Mouse (Mus musculus) heart, embryonic 16.5 days (tissue): ENCODE measurements around the gene Cers2. TPM values are rescaled to one million over a fixed set of nuclear protein-coding genes. Genes with fewer than 3 reads are reported as not detected.

Experiments
- ATAC-seq: fragments of 200-750 bp; cut with Nextera tagmentation; replicated peaks from 2 replicates; pipeline ENCODE4 v1.8.0; 2017; ENCODE audit warnings: moderate number of reproducible peaks; ENCODE audit not compliant: insufficient read depth, low FRiP score; ENCODE audit errors: extremely low read depth
- H3K27ac ChIP-seq: fragments of 300-500 bp; sonication (generic); 2 replicates; pipeline ENCODE4 v1.5.1; 2014; ENCODE audit warnings: mild to moderate bottlenecking, low read length, control low read depth, moderate library complexity
- H3K27me3 ChIP-seq: fragments of 300-500 bp; sonication (generic); 2 replicates; pipeline ENCODE4 v1.6.1; 2014; ENCODE audit warnings: low read length, mixed read lengths; ENCODE audit not compliant: control insufficient read depth, insufficient read depth
- H3K36me3 ChIP-seq: fragments of 300-500 bp; sonication (generic); 2 replicates; pipeline ENCODE4 v1.6.1; 2014; ENCODE audit not compliant: control insufficient read depth, insufficient read depth
- H3K4me1 ChIP-seq: fragments of 300-500 bp; sonication (generic); 2 replicates; pipeline ENCODE4 v1.6.1; 2014; ENCODE audit warnings: low read length, mixed read lengths; ENCODE audit not compliant: control insufficient read depth, insufficient read depth
- H3K4me2 ChIP-seq: fragments of 300-500 bp; sonication (generic); 2 replicates; pipeline ENCODE4 v1.6.1; 2014; ENCODE audit warnings: low read depth, mild to moderate bottlenecking, control low read depth, low read length
- H3K4me3 ChIP-seq: fragments of 300-500 bp; sonication (generic); 2 replicates; pipeline ENCODE4 v1.5.1; 2014; ENCODE audit warnings: mild to moderate bottlenecking, control low read depth, low read length
- H3K9ac ChIP-seq: fragments of 300-500 bp; sonication (generic); 2 replicates; pipeline ENCODE4 v1.6.1; 2014; ENCODE audit warnings: low read length, control low read depth
- H3K9me3 ChIP-seq: fragments of 300-500 bp; sonication (generic); replicated peaks from 2 replicates; pipeline ENCODE4 v1.6.1; 2016; ENCODE audit warnings: low read length; ENCODE audit not compliant: control insufficient read depth
- WGBS: fragments of 180-500 bp; shearing (Covaris S2); extraction: QIAGEN DNeasy Blood & Tissue Kit; methylation state at CpG from one replicate; pipeline ENCODE4 v1.1.7; 2014; 5-methylcytosine and 5-hydroxymethylcytosine counted together
- polyA plus RNA-seq: library from polyadenylated mRNA; unstranded; fragments of >200 nt; fragmentation: Nextera tagmentation; extraction: Ambion mirVana; gene quantifications from 2 replicates; pipeline ENCODE4 v1.2.1, GENCODE M21; 2015

Gene Cers2
- polyA plus RNA-seq = 139 and 145 TPM in 2 replicates

DNA sequence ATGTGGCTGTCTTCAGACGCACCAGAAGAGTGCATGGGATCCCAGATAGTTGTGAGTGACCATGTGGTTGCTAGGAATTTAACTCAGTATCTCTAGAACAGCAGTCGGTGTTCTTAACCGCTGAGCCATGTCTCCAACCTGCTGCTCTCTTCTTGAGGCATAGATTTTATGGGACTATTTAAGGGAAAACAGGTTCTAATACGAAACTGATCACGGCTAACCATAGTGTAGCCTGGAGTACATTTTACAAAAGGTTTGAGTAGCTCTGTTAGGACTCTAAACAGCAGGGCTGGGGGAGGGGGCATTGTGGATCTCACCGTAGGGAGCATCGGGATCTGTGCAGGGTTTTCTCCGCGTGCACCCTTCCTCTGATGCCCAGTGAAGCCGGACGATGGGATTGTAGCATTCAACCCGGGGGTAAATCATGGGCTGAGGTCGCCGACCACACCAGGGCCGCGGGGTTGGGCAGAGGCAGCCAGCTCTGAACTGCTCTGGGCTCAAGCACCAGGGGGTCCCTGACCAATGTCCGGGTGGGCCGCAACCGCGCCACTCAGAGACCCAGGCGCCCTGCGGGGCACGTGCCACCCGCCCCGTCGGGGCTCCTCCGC, at the start of gene Cers2:
Cers2 (plus strand) TSS at position 306 of the 608 bp plus-strand sequence.
- H3K27me3 ChIP-seq = no peaks in the 10 kb centered on the region
- ATAC-seq = no peak
- peaks cover 38% of the 10 kb centered on the region for H3K4me1 ChIP-seq
- H3K9me3 ChIP-seq = no peaks in the 10 kb centered on the region
- peak within 1 kb of the TSS; percentile 94 for H3K4me2 ChIP-seq
- H3K27ac ChIP-seq = peak within 1 kb of the TSS; percentile 96
- 4% methylated on average over 27 of the region's 27 CpGs for WGBS
- no peaks in the 10 kb centered on the region for H3K36me3 ChIP-seq
- H3K4me3 ChIP-seq = peak within 1 kb of the TSS; percentile 93
- H3K9ac ChIP-seq = peak within 1 kb of the TSS; percentile 99

DNA sequence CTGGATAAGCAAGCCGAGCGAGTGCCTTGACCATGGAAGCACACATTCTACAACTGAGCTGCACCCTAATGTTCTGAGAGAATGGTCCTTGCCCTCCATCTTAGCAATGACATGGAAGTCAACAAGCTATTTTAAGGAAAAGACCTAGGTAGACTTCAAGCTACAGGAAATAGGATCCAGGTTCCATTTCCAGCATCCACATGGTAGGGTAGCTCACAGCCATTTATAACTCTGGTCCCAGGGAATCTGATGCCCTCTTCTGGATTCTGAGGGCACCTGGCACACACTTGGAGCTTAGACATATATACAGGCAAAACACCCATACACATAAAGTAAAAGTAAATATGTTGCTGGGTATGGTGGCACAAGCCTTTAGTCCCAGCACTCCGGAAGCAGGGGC, 48.5 kb upstream of the Cers2 start:
- H3K36me3 ChIP-seq = peaks cover 27% of the 10 kb centered on the region
- 93% methylated on average over 3 of the region's 3 CpGs for WGBS
- no peak overlapping the region for H3K4me2 ChIP-seq
- no peak overlapping the region for H3K9ac ChIP-seq
- H3K27me3 ChIP-seq = no peaks in the 10 kb centered on the region
- no peak overlapping the region for H3K4me3 ChIP-seq
- ATAC-seq = no peak
- no peak overlapping the region for H3K27ac ChIP-seq
- H3K4me1 ChIP-seq = no peaks in the 10 kb centered on the region; the same call in 1 of the 2 replicates
- H3K9me3 ChIP-seq = no peaks in the 10 kb centered on the region

DNA sequence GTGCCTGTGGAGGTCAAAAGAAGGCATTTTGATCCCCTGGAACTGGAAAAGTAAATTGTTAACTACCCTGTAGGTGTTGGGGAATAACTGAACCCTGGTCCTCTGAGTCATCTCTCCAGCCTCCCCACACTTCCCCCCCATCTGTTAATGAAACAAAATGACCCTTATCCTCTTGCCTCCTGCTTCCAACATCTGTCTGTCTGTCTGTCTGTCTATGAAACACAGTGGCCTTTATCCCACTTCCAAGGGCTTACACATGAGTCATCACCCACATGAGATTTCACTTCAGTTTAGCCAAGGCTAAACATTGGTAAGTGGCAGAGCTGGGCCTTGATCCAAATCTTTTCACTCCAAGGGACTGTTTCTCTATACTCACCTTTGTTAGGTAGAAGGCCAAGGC, 46.7 kb upstream of the Cers2 start:
- Histone ChIP-seq H3K9ac (no peak overlapping the region), H3K27me3 (no peaks in the 10 kb centered on the region), H3K9me3 (no peaks in the 10 kb centered on the region), H3K27ac (no peak overlapping the region), H3K36me3 (peaks cover 17% of the 10 kb centered on the region), H3K4me1 (no peaks in the 10 kb centered on the region; the same call in 1 of the 2 replicates), H3K4me2 (no peak overlapping the region), H3K4me3 (no peak overlapping the region)
- no peak for ATAC-seq

DNA sequence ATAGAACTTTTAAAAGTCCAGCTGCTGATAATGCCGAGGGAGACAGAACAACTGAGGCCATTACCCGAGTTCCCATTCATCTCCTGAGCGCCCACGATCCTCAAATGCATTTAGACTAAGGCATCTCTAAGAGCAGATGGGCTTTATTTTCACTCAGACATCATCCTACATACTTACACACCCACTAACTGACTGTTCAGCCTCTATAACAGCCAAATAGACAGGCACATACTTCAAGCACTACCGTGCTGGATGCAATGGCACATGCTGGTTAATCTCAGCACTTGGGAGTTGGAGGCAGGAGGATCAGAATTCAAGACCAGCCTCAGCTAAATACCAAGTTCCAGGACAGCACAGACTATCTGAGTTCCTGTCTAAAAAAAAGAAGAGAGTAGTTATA, 44.8 kb upstream of the Cers2 start:
- Histone ChIP-seq H3K4me1 (peaks cover 8% of the 10 kb centered on the region), H3K36me3 (peaks cover 13% of the 10 kb centered on the region), H3K9ac (no peak overlapping the region), H3K4me3 (no peak overlapping the region), H3K27me3 (no peaks in the 10 kb centered on the region), H3K4me2 (no peak overlapping the region), H3K9me3 (no peaks in the 10 kb centered on the region), H3K27ac (no peak overlapping the region)
- 77% methylated on average over 5 of the region's 5 CpGs for WGBS
- no peak for ATAC-seq

DNA sequence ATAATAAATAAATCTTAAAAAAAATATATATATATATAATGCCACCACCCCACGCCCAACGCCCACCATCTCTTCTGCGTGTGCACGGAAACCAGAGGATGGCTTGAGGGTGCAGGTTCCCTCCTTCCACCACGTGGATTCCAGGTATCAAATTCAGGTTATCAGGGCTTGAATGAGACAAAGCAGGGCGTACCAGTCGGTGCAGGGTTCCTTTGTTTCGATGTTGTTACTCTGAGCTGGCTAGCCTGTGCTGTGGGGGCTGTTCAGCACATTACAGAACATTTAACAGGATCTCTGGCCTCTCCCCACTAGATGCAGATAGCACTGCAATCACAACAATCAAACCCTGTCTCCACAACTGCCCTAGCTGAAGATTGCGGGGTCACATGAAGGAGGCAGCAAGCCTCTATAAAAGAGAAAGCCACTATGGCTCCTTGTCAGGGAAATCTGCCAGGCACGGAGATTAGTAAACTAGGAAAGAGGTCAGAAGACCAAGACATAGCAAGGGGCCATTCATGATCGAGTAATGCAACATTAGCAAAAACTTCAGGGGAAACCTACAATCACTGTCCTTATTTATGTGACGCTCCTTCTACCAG, 43.7 kb upstream of the Cers2 start:
- 81% methylated on average over 12 of the region's 12 CpGs for WGBS
- Histone ChIP-seq H3K4me2 (no peak overlapping the region), H3K27ac (no peak overlapping the region), H3K9me3 (no peaks in the 10 kb centered on the region), H3K36me3 (peaks cover 10% of the 10 kb centered on the region), H3K9ac (no peak overlapping the region), H3K4me1 (peaks cover 13% of the 10 kb centered on the region), H3K27me3 (no peaks in the 10 kb centered on the region), H3K4me3 (no peak overlapping the region)
- ATAC-seq = no peak

DNA sequence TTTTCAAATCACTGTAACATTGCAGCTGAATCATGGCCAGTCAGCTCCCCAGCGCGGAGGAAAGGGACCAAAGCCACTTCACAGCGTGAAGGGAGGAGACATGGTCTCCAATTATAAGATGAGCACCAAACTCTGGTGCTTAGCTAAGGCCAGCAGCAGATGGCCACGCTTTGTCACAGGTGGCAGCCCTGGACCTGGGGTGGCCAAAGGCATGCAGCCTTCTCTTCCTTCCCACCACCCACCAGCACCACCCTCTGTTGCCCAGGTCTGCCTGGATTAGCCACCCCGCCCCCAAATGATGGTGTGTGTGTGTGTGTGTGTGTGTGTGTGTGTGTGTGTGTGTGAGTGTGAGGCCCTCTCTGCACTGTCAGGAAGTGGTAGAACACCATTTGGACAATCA, 41.1 kb upstream of the Cers2 start:
- no peak overlapping the region; the same call in 1 of the 2 replicates for H3K27ac ChIP-seq
- no peaks in the 10 kb centered on the region for H3K9me3 ChIP-seq
- 87% methylated on average over 5 of the region's 5 CpGs for WGBS
- peaks cover 25% of the 10 kb centered on the region for H3K4me1 ChIP-seq
- no peaks in the 10 kb centered on the region for H3K27me3 ChIP-seq
- ATAC-seq = 0 out of 2 replicates have a peak, but pooled peaks have one; percentile 20
- no peak overlapping the region for H3K9ac ChIP-seq
- no peak overlapping the region for H3K4me3 ChIP-seq
- H3K4me2 ChIP-seq = no peak overlapping the region
- no peaks in the 10 kb centered on the region for H3K36me3 ChIP-seq

DNA sequence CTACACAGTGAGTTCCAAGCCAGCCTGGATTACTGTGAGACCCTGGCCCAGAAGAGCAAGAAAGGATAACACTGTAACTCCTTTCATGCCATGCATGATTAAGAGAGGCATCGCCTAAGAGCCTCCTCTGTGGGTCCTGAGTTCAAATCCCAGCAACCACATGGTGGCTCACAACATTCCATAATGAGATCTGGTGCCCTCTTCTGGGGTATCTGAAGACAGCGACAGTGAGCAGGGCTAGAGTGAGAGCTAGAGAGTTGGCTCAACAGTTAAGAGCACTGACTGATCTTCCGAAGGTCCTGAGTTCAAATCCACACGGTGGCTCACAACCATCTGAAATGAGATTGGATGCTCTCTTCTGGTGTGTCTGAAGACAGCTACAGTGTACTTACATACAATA, 40.1 kb upstream of the Cers2 start:
- Histone ChIP-seq H3K36me3 (no peaks in the 10 kb centered on the region), H3K9me3 (no peaks in the 10 kb centered on the region), H3K9ac (no peak overlapping the region), H3K4me3 (no peak overlapping the region), H3K27ac (no peak overlapping the region), H3K4me2 (no peak overlapping the region), H3K4me1 (peaks cover 25% of the 10 kb centered on the region), H3K27me3 (no peaks in the 10 kb centered on the region)
- ATAC-seq = no peak
- 90% methylated on average over 4 of the region's 4 CpGs for WGBS

DNA sequence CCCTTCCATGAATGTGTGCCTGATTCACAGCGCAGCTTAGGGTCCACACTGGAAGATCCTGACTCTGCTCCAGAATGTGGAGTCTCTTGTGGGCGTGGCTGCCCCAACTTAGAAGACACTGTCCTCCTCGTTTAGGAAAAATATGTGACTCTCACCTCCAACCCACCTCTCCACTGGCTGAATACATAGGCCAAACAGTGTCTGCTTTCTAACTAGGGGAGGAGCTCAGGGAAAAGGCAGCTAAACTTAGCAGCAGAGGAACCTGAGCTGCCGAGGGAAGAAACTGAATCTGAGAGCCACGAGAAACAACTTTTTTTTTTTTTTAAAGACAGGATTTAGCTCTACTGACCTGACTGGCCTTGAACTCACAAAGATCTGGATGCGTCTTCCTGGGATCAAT, 39.4 kb upstream of the Cers2 start:
- H3K4me1 ChIP-seq = peaks cover 25% of the 10 kb centered on the region
- no peak overlapping the region for H3K4me3 ChIP-seq
- no peak overlapping the region for H3K9ac ChIP-seq
- no peaks in the 10 kb centered on the region for H3K9me3 ChIP-seq
- H3K27me3 ChIP-seq = no peaks in the 10 kb centered on the region
- H3K36me3 ChIP-seq = no peaks in the 10 kb centered on the region
- no peak for ATAC-seq
- H3K27ac ChIP-seq = peak overlapping the region; percentile 41
- H3K4me2 ChIP-seq = no peak overlapping the region
- 59% methylated on average over 6 of the region's 6 CpGs for WGBS

DNA sequence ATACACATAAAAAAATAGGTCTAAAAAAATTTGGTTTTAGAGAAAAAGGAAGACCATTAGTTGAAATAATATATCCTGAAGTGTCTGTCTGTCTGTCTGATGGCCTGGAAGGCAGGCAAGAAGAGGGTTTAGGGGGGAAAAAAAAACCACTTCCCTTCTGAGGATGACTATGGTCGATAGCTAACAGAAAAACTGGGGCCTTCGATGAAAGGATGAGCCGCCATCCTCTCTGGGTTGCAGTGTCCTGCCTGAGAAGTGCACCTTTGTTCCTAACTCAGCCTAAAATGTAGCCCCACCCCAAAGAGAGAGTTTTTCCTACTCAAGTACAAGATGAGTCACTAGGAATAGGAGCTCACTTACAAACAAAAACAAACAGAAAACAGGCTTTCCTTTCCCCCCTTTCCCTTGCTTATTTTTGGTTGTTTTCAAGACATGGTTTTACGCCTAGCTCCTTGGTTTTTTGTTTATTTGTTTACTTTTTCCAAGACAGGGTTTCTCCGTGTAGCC, 38.1 kb upstream of the Cers2 start:
- H3K27ac ChIP-seq = peak overlapping the region; percentile 77
- no peaks in the 10 kb centered on the region for H3K27me3 ChIP-seq
- no peaks in the 10 kb centered on the region for H3K36me3 ChIP-seq
- H3K4me1 ChIP-seq = peaks cover 29% of the 10 kb centered on the region
- no peak overlapping the region for H3K9ac ChIP-seq
- no peak for ATAC-seq
- H3K4me2 ChIP-seq = no peak overlapping the region
- 68% methylated on average over 5 of the region's 5 CpGs for WGBS
- H3K9me3 ChIP-seq = no peaks in the 10 kb centered on the region
- no peak overlapping the region for H3K4me3 ChIP-seq
